Mouse (Mus musculus) ES-Bruce4 (cell line): ENCODE results near the gene Hoxd13. TPM values are rescaled to one million over a fixed set of nuclear protein-coding genes. Genes with fewer than 3 reads are reported as not detected.

ENCODE experiments used
- H3K27ac ChIP-seq: 2 replicates; pipeline ENCODE4 v1.5.1; 2012; ENCODE audit warnings: low read length, inconsistent platforms; ENCODE audit not compliant: insufficient read depth
- H3K27me3 ChIP-seq: 2 replicates; pipeline ENCODE4 v1.6.1; 2012; ENCODE audit warnings: mild to moderate bottlenecking, low read length, inconsistent platforms; ENCODE audit not compliant: control insufficient read depth, poor library complexity, insufficient read depth, severe bottlenecking
- H3K36me3 ChIP-seq: 2 replicates; pipeline ENCODE4 v1.6.1; 2012; ENCODE audit warnings: inconsistent platforms, mild to moderate bottlenecking, low read length, moderate library complexity; ENCODE audit not compliant: control insufficient read depth, poor library complexity, insufficient read depth, severe bottlenecking
- H3K4me1 ChIP-seq: one replicate; pipeline ENCODE4 v1.8.1; 2011; ENCODE audit warnings: low read length; ENCODE audit not compliant: control insufficient read depth, insufficient read depth
- H3K4me3 ChIP-seq: 2 replicates; pipeline ENCODE4 v1.5.1; 2011; ENCODE audit warnings: low read depth, mild to moderate bottlenecking, low read length
- H3K9ac ChIP-seq: 2 replicates; pipeline ENCODE4 v1.6.1; 2012; ENCODE audit warnings: low read depth, mild to moderate bottlenecking, inconsistent platforms; ENCODE audit not compliant: poor library complexity, severe bottlenecking
- H3K9me3 ChIP-seq: replicated peaks from 2 replicates; pipeline ENCODE4 v1.6.1; 2012; ENCODE audit warnings: mild to moderate bottlenecking, low read length, inconsistent platforms; ENCODE audit not compliant: control insufficient read depth, poor library complexity, insufficient read depth, severe bottlenecking
- CTCF ChIP-seq: IDR thresholded peaks from one replicate; pipeline ENCODE4 v1.8.1; 2011; ENCODE audit warnings: low read depth, low read length
- EP300 ChIP-seq: IDR thresholded peaks from 2 replicates; pipeline ENCODE4 v1.6.1; 2011; ENCODE audit warnings: low read depth, low read length; ENCODE audit not compliant: insufficient read depth
- POLR2A ChIP-seq: IDR thresholded peaks from one replicate; pipeline ENCODE4 v1.8.1; 2011; ENCODE audit warnings: low read length; ENCODE audit not compliant: insufficient read depth
- polyA plus RNA-seq: library from polyadenylated mRNA; stranded (reverse); fragments of >200 nt; gene quantifications from 2 replicates; pipeline ENCODE4 v1.2.4, GENCODE M21; 2011; ENCODE audit warnings: low read depth; ENCODE audit not compliant: missing spikeins, insufficient read depth, insufficient read length

The Hoxd13 gene
- not detected in 2 replicates for polyA plus RNA-seq

DNA sequence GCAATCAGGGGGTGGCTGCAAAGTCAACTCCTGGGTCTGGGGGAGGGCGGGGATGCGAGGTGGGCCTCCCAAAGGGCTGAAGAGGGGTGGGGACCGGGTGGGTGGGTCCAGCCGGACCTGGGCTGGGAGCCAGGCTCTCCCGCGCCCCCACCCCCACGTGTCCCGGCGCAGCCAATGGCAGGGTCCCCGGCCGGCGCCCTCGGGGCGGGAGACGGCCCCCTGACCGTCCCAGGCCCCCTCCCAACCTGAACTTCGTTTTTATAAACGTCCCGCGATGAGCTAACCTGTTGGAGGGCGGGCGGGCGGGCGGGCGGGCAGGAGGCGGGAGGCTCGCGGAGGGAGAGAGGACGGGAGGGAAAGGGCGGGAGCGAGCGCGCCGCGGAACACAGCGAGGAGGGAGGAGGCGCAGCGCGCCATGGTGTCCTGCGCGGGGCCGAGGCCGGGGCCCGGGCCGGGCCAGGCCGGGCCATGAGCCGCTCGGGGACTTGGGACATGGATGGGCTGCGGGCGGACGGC is at the start of gene Hoxd13:
Hoxd13 (plus strand) TSS at position 469 of the 516 bp plus-strand sequence.
- Histone ChIP-seq H3K27me3 (peaks cover 44% of the 10 kb centered on the region), H3K4me3 (peak within 1 kb of the TSS; percentile 45), H3K9me3 (no peaks in the 10 kb centered on the region), H3K27ac (no peak within 1 kb of the TSS), H3K9ac (peak within 1 kb of the TSS; percentile 55), H3K4me1 (no peaks in the 10 kb centered on the region), H3K36me3 (no peaks in the 10 kb centered on the region)
- TF ChIP-seq CTCF (no peak), EP300 (no peak), POLR2A (no peak)

DNA sequence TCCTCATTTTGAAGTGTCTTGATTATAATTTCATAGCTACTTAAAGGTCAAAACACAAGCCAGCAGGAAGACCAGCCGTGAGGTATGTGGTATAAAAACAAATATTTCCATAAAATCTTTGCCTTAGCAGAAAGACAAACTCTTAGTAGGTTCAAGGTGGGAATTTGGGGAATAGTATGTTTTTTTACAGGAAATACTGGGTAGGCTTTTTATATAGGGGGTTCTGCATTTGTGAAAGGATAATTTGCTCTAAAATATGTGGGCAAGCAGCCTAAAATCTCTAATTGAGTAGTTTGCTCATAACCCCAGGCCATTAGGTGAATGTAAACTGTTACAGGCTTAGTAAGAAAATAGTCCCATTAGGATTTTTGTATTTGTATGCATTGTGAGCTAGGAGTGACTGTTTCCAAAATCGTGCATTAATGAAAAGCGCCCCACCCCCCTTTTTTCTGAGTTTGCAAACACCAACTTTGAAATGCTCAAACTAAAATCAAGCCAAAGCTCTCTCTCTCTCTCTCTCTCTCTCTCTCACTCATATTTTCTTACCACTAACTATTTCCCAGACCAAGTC is 48.3 kb upstream of the Hoxd13 start:
- no peaks in the 10 kb centered on the region for H3K9me3 ChIP-seq
- H3K27me3 ChIP-seq, result no peaks in the 10 kb centered on the region
- H3K4me3 ChIP-seq, result no peak overlapping the region
- no peaks in the 10 kb centered on the region for H3K4me1 ChIP-seq
- no peaks in the 10 kb centered on the region for H3K36me3 ChIP-seq
- H3K9ac ChIP-seq, result no peak overlapping the region
- no peak for TF ChIP-seq CTCF
- TF ChIP-seq EP300, result no peak
- no peak for TF ChIP-seq POLR2A
- no peak overlapping the region for H3K27ac ChIP-seq

DNA sequence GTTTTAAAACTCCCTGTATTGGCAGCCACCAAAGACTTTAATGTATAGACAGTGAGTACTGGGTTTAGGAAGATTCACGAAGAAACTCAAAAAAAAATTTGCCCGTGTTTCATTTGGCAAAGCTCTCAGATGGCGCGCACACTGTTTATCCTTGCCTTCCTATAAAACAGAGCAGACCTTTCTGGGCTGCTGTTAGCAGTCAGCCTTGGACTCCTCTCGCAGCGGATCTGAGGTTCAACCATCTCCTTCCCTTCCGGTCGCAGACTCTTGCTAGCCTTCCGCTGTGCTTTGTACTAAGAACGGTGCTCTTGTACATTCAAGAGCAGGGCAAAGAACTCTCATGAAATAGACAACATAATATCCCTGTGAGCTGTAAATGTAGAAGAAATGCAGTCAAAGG is 47.7 kb upstream of the Hoxd13 start:
- Histone ChIP-seq H3K9ac (no peak overlapping the region), H3K27ac (no peak overlapping the region), H3K9me3 (no peaks in the 10 kb centered on the region), H3K4me1 (no peaks in the 10 kb centered on the region), H3K36me3 (no peaks in the 10 kb centered on the region), H3K27me3 (no peaks in the 10 kb centered on the region), H3K4me3 (no peak overlapping the region)
- no peak for TF ChIP-seq CTCF
- no peak for TF ChIP-seq POLR2A
- TF ChIP-seq EP300, result no peak

DNA sequence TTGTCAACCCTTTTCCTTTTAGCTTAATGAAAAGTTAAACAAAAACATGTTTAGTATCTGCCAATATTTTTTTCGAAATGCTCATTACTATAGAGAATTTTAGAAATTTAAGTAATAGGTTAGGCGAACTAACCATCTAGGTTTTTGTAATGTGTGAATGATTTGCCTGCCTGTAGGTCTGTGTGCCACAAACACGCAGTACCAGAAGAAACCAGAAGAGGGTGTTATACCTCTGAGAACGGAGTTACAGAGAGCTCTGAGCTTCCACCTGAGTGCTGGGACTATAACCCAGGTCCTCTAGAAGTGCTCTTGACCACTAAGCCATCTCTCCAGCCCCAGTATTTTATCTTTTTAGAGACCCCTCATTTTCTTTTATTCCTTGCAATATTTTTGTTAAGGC is 32.7 kb upstream of the Hoxd13 start:
- H3K27ac ChIP-seq, result no peak overlapping the region
- H3K36me3 ChIP-seq, result no peaks in the 10 kb centered on the region
- H3K27me3 ChIP-seq, result no peaks in the 10 kb centered on the region; the same call in 1 of the 2 replicates
- no peak overlapping the region for H3K9ac ChIP-seq
- H3K9me3 ChIP-seq, result no peaks in the 10 kb centered on the region
- H3K4me3 ChIP-seq, result no peak overlapping the region
- H3K4me1 ChIP-seq, result no peaks in the 10 kb centered on the region
- TF ChIP-seq EP300 (no peak), POLR2A (no peak), CTCF (no peak)

DNA sequence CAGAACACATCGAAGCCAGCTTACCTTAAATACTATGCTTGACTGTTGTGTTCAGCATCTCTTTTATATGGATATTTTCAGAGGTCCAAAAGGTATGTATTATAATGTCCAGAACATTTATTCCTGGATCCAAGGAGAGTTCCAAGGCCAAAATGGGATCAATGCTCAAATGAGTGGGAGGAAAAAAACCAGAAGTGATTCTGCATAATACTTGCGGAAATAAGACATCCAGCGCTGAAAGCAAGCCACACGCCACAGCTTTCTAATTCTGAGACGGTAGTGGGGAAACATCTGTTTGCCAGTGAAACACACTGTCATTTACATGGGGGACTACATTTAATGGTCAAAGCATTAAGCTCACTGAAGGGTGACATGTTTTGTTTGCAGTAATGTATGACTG is 25.7 kb upstream of the Hoxd13 start:
- no peak overlapping the region for H3K9ac ChIP-seq
- no peaks in the 10 kb centered on the region; the same call in 1 of the 2 replicates for H3K27me3 ChIP-seq
- no peaks in the 10 kb centered on the region for H3K9me3 ChIP-seq
- H3K27ac ChIP-seq, result no peak overlapping the region
- H3K4me1 ChIP-seq, result no peaks in the 10 kb centered on the region
- no peaks in the 10 kb centered on the region for H3K36me3 ChIP-seq
- no peak overlapping the region for H3K4me3 ChIP-seq
- TF ChIP-seq CTCF (no peak), EP300 (no peak), POLR2A (no peak)

DNA sequence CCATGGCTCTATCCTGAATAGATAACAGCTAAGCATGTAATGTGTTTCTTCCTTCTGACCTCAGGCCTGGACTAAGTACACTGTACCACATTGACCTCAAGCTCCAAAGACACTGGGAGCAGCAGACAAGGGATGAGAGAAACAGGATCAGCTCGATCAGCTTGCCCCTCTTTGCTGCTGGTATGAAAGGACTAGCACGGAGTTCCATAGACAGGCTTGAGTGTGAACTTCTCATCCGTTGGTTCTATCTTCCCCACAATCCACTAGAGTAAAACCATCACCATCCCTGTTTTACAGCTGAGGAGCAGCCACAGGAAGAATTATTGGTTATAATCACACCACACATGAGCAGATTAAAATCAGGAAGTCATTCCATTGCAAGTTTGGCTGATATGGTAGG is 22.5 kb upstream of the Hoxd13 start:
- H3K36me3 ChIP-seq, result no peaks in the 10 kb centered on the region
- TF ChIP-seq CTCF (no peak), EP300 (no peak), POLR2A (no peak)
- no peak overlapping the region for H3K4me3 ChIP-seq
- H3K4me1 ChIP-seq, result no peaks in the 10 kb centered on the region
- H3K9me3 ChIP-seq, result no peaks in the 10 kb centered on the region
- H3K27ac ChIP-seq, result no peak overlapping the region
- peaks cover 4% of the 10 kb centered on the region for H3K27me3 ChIP-seq
- no peak overlapping the region for H3K9ac ChIP-seq
